Mouse (Mus musculus): ENCODE measurements at regions not wholly inside any gene's neighbourhood (a gene's known extent, or its start where the extent isn't known, plus 50 kb on each side); places are given as distances from the start of the nearest gene placed in this dataset.

- 80% methylated on average over 1 of the region's 1 CpGs for WGBS
- H3K4me3 ChIP-seq (ENCODE audit: low read depth, low read length) = no peak overlapping the region
- H3K4me2 ChIP-seq (ENCODE audit: low read depth, low read length) = no peak overlapping the region
- DNase-seq (ENCODE audit: low spot score) = no peak
- no peaks in the 10 kb centered on the region for H3K4me1 ChIP-seq (ENCODE audit: control insufficient read depth, insufficient read depth, low read length)
- H3K9ac ChIP-seq (replicated peaks; ENCODE audit: low read length) = no peak overlapping the region
- H3K9me3 ChIP-seq (replicated peaks; ENCODE audit: control insufficient read depth, low read length) = no peaks in the 10 kb centered on the region
- no peaks in the 10 kb centered on the region for H3K27me3 ChIP-seq (ENCODE audit: control insufficient read depth, insufficient read depth, low read length)
- H3K36me3 ChIP-seq (replicated peaks; ENCODE audit: control insufficient read depth, insufficient read depth, low read depth, low read length) = no peaks in the 10 kb centered on the region
- no peak for ATAC-seq (replicated peaks; ENCODE audit: insufficient number of reproducible peaks, low FRiP score, low TSS enrichment, low read depth)
- no peak overlapping the region for H3K27ac ChIP-seq (replicated peaks; ENCODE audit: low read depth, low read length)
Observed at GRCm38 (mm10) chr13:84602612-84603011, 380.5 kb downstream of the Tmem161b start.

GRCm38 (mm10) chr13:84612497-84612896, 390.4 kb downstream of the Tmem161b start:
- ATAC-seq (replicated peaks; ENCODE audit: insufficient number of reproducible peaks, low FRiP score, low TSS enrichment, low read depth) = no peak; the same call in 1 of the 2 replicates
- Histone ChIP-seq H3K36me3 (replicated peaks; ENCODE audit: control insufficient read depth, insufficient read depth, low read depth, low read length) (no peaks in the 10 kb centered on the region), H3K27me3 (ENCODE audit: control insufficient read depth, insufficient read depth, low read length) (no peaks in the 10 kb centered on the region), H3K9ac (replicated peaks; ENCODE audit: low read length) (no peak overlapping the region), H3K9me3 (replicated peaks; ENCODE audit: control insufficient read depth, low read length) (no peaks in the 10 kb centered on the region), H3K4me1 (ENCODE audit: control insufficient read depth, insufficient read depth, low read length) (no peaks in the 10 kb centered on the region), H3K27ac (replicated peaks; ENCODE audit: low read depth, low read length) (no peak overlapping the region), H3K4me3 (ENCODE audit: low read depth, low read length) (no peak overlapping the region), H3K4me2 (ENCODE audit: low read depth, low read length) (no peak overlapping the region)
- peak; percentile 12 for DNase-seq (ENCODE audit: low spot score)
- 8% methylated on average over 4 of the region's 4 CpGs for WGBS

GRCm38 (mm10) chr13:84613004-84613403, 390.9 kb downstream of the Tmem161b start:
- ATAC-seq (replicated peaks; ENCODE audit: insufficient number of reproducible peaks, low FRiP score, low TSS enrichment, low read depth) (no peak), DNase-seq (ENCODE audit: low spot score) (no peak)
- Histone ChIP-seq H3K4me2 (ENCODE audit: low read depth, low read length) (no peak overlapping the region), H3K9ac (replicated peaks; ENCODE audit: low read length) (no peak overlapping the region), H3K27ac (replicated peaks; ENCODE audit: low read depth, low read length) (no peak overlapping the region), H3K36me3 (replicated peaks; ENCODE audit: control insufficient read depth, insufficient read depth, low read depth, low read length) (no peaks in the 10 kb centered on the region), H3K4me3 (ENCODE audit: low read depth, low read length) (no peak overlapping the region), H3K27me3 (ENCODE audit: control insufficient read depth, insufficient read depth, low read length) (no peaks in the 10 kb centered on the region), H3K4me1 (ENCODE audit: control insufficient read depth, insufficient read depth, low read length) (no peaks in the 10 kb centered on the region), H3K9me3 (replicated peaks; ENCODE audit: control insufficient read depth, low read length) (no peaks in the 10 kb centered on the region)
- 16% methylated on average over 2 of the region's 2 CpGs for WGBS

GRCm38 (mm10) chr13:84624691-84625090, 402.6 kb downstream of the Tmem161b start:
- H3K36me3 ChIP-seq (replicated peaks; ENCODE audit: control insufficient read depth, insufficient read depth, low read depth, low read length) = no peaks in the 10 kb centered on the region

GRCm38 (mm10) chr13:84625527-84625926, 403.4 kb downstream of the Tmem161b start:
- H3K4me2 ChIP-seq (ENCODE audit: low read depth, low read length) = no peak overlapping the region
- no peak overlapping the region for H3K4me3 ChIP-seq (ENCODE audit: low read depth, low read length)
- no peak overlapping the region for H3K9ac ChIP-seq (replicated peaks; ENCODE audit: low read length)
- 45% methylated on average over 1 of the region's 1 CpGs for WGBS
- H3K27me3 ChIP-seq (ENCODE audit: control insufficient read depth, insufficient read depth, low read length) = no peaks in the 10 kb centered on the region
- no peak for DNase-seq (ENCODE audit: low spot score)
- H3K36me3 ChIP-seq (replicated peaks; ENCODE audit: control insufficient read depth, insufficient read depth, low read depth, low read length) = no peaks in the 10 kb centered on the region
- no peaks in the 10 kb centered on the region for H3K9me3 ChIP-seq (replicated peaks; ENCODE audit: control insufficient read depth, low read length)
- ATAC-seq (replicated peaks; ENCODE audit: insufficient number of reproducible peaks, low FRiP score, low TSS enrichment, low read depth) = no peak
- no peaks in the 10 kb centered on the region for H3K4me1 ChIP-seq (ENCODE audit: control insufficient read depth, insufficient read depth, low read length)
- no peak overlapping the region for H3K27ac ChIP-seq (replicated peaks; ENCODE audit: low read depth, low read length)

More at GRCm38 (mm10) chr13:84624691-84625090, 402.6 kb downstream of the Tmem161b start:
- no peak overlapping the region for H3K9ac ChIP-seq (replicated peaks; ENCODE audit: low read length)
- ATAC-seq (replicated peaks; ENCODE audit: insufficient number of reproducible peaks, low FRiP score, low TSS enrichment, low read depth) (no peak), DNase-seq (ENCODE audit: low spot score) (no peak)
- no peak overlapping the region for H3K4me2 ChIP-seq (ENCODE audit: low read depth, low read length)
- H3K9me3 ChIP-seq (replicated peaks; ENCODE audit: control insufficient read depth, low read length) = no peaks in the 10 kb centered on the region
- no peaks in the 10 kb centered on the region for H3K4me1 ChIP-seq (ENCODE audit: control insufficient read depth, insufficient read depth, low read length)
- no peak overlapping the region for H3K27ac ChIP-seq (replicated peaks; ENCODE audit: low read depth, low read length)
- 89% methylated on average over 5 of the region's 5 CpGs for WGBS
- no peaks in the 10 kb centered on the region for H3K27me3 ChIP-seq (ENCODE audit: control insufficient read depth, insufficient read depth, low read length)
- no peak overlapping the region for H3K4me3 ChIP-seq (ENCODE audit: low read depth, low read length)

- no peak overlapping the region for H3K27ac ChIP-seq (replicated peaks; ENCODE audit: low read depth, low read length)
- H3K36me3 ChIP-seq (replicated peaks; ENCODE audit: control insufficient read depth, insufficient read depth, low read depth, low read length) = no peaks in the 10 kb centered on the region
- ATAC-seq (replicated peaks; ENCODE audit: insufficient number of reproducible peaks, low FRiP score, low TSS enrichment, low read depth) (no peak), DNase-seq (ENCODE audit: low spot score) (no peak)
- no peaks in the 10 kb centered on the region for H3K27me3 ChIP-seq (ENCODE audit: control insufficient read depth, insufficient read depth, low read length)
- no peak overlapping the region for H3K4me3 ChIP-seq (ENCODE audit: low read depth, low read length)
- WGBS = 44% methylated on average over 2 of the region's 2 CpGs
- no peaks in the 10 kb centered on the region for H3K4me1 ChIP-seq (ENCODE audit: control insufficient read depth, insufficient read depth, low read length)
- no peak overlapping the region for H3K9ac ChIP-seq (replicated peaks; ENCODE audit: low read length)
- no peak overlapping the region for H3K4me2 ChIP-seq (ENCODE audit: low read depth, low read length)
- H3K9me3 ChIP-seq (replicated peaks; ENCODE audit: control insufficient read depth, low read length) = no peaks in the 10 kb centered on the region
Observed at GRCm38 (mm10) chr13:84625927-84626326, 403.8 kb downstream of the Tmem161b start.

GRCm38 (mm10) chr13:84626397-84626796, 404.3 kb downstream of the Tmem161b start:
- Histone ChIP-seq H3K4me2 (ENCODE audit: low read depth, low read length) (no peak overlapping the region), H3K9me3 (replicated peaks; ENCODE audit: control insufficient read depth, low read length) (no peaks in the 10 kb centered on the region), H3K27me3 (ENCODE audit: control insufficient read depth, insufficient read depth, low read length) (no peaks in the 10 kb centered on the region), H3K36me3 (replicated peaks; ENCODE audit: control insufficient read depth, insufficient read depth, low read depth, low read length) (no peaks in the 10 kb centered on the region), H3K4me1 (ENCODE audit: control insufficient read depth, insufficient read depth, low read length) (no peaks in the 10 kb centered on the region), H3K27ac (replicated peaks; ENCODE audit: low read depth, low read length) (no peak overlapping the region), H3K4me3 (ENCODE audit: low read depth, low read length) (no peak overlapping the region), H3K9ac (replicated peaks; ENCODE audit: low read length) (no peak overlapping the region)
- DNase-seq (ENCODE audit: low spot score) (no peak), ATAC-seq (replicated peaks; ENCODE audit: insufficient number of reproducible peaks, low FRiP score, low TSS enrichment, low read depth) (no peak)
- WGBS = 57% methylated on average over 1 of the region's 1 CpGs

GRCm38 (mm10) chr13:84630686-84631085, 408.6 kb downstream of the Tmem161b start:
- 81% methylated on average over 2 of the region's 2 CpGs for WGBS
- Histone ChIP-seq H3K9ac (replicated peaks; ENCODE audit: low read length) (no peak overlapping the region), H3K4me1 (ENCODE audit: control insufficient read depth, insufficient read depth, low read length) (no peaks in the 10 kb centered on the region), H3K4me2 (ENCODE audit: low read depth, low read length) (no peak overlapping the region), H3K9me3 (replicated peaks; ENCODE audit: control insufficient read depth, low read length) (no peaks in the 10 kb centered on the region), H3K27me3 (ENCODE audit: control insufficient read depth, insufficient read depth, low read length) (no peaks in the 10 kb centered on the region), H3K4me3 (ENCODE audit: low read depth, low read length) (no peak overlapping the region), H3K27ac (replicated peaks; ENCODE audit: low read depth, low read length) (no peak overlapping the region), H3K36me3 (replicated peaks; ENCODE audit: control insufficient read depth, insufficient read depth, low read depth, low read length) (no peaks in the 10 kb centered on the region)
- ATAC-seq (replicated peaks; ENCODE audit: insufficient number of reproducible peaks, low FRiP score, low TSS enrichment, low read depth) (no peak), DNase-seq (ENCODE audit: low spot score) (no peak)
